In the genomic region with DNA sequence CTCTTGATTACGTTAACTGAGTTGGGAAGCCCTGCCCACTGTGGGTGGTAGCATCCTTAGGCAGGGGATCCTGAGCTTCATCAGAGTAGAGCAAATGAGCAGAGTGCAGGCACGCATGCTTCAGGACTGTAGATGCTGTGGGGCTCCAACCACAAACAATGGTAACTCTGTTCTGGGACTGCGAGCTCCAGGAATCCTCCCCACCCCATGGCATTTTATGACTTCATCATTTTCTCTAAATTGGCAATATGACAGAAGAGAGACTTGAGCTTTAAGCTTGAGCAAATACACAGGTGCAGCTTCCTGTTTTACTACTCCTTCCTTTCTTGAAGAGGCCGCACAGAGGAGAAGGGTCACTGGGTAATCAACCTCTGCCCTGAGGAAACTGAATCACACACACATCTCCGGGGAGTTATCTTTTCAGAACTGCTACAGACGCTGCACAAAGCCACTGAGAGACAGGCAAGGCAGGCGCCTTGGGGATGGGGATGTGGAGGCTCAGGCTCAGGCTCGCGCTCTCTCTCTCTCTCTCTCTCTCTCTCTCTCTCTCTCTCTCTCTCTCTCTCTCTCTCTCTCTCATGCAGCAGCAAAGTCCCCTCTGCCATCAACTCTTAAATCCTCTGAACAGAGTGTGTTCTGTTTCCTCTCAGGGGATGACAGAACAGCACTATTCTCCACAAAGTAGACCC, we compare ENCODE assay signal across 10 mouse cellular contexts. TPM values are rescaled to one million over a fixed set of nuclear protein-coding genes. Genes with fewer than 3 reads are reported as not detected.
DNase-seq lines count a peak whose midpoint lies in the region; ATAC-seq and TF ChIP-seq lines count a peak whose summit lies in the region.
"Had no signal": no experiment of that assay in that cellular context is flagged by ENCODE, and none has a peak within 500 bp of the region (broad histone marks: within the 10 kb centered on the region; RNA-seq: fewer than 3 reads in every experiment).

No protein-coding gene starts in this region.

- TF ChIP-seq EP300 in stomach, postnatal 0 days (optimal IDR thresholded peaks at IDR 0.05): no peak

- H3K27me3 ChIP-seq in hindbrain, postnatal 0 days (ENCODE audit: insufficient read depth, low read length): no peaks in the 10 kb centered on the region
- no peaks in the 10 kb centered on the region for H3K27me3 ChIP-seq in stomach, postnatal 0 days (ENCODE audit: control insufficient read depth, insufficient read depth, low read length)
- H3K27me3 ChIP-seq: hindbrain, embryonic 15.5 days; liver, embryonic 15.5 days had no signal

- no peaks in the 10 kb centered on the region for H3K9me3 ChIP-seq in hindbrain, postnatal 0 days (ENCODE audit: low read length)
- H3K9me3 ChIP-seq in stomach, postnatal 0 days (ENCODE audit: control insufficient read depth, low read length): no peaks in the 10 kb centered on the region
- H3K9me3 ChIP-seq: hindbrain, embryonic 15.5 days; liver, embryonic 15.5 days had no signal

- intact Hi-C loops in gastrocnemius, postnatal 36 days (cut with DNase I): no loop called here

- H3K4me3 ChIP-seq in hindbrain, postnatal 0 days (ENCODE audit: low read length): no peak overlapping the region
- H3K4me3 ChIP-seq in stomach, postnatal 0 days (ENCODE audit: low read depth, low read length): no peak overlapping the region
- H3K4me3 ChIP-seq: hindbrain, embryonic 15.5 days; liver, embryonic 15.5 days had no signal

- H3K4me1 ChIP-seq in hindbrain, postnatal 0 days (ENCODE audit: insufficient read depth, low read length): peaks cover 7% of the 10 kb centered on the region; the same call in 1 of the 2 replicates
- H3K4me1 ChIP-seq in stomach, postnatal 0 days (replicated peaks; ENCODE audit: control insufficient read depth, insufficient read depth): peaks cover 3% of the 10 kb centered on the region

- H3K27ac ChIP-seq in hindbrain, postnatal 0 days: no peak overlapping the region
- H3K27ac ChIP-seq in stomach, postnatal 0 days (replicated peaks): no peak overlapping the region
- H3K27ac ChIP-seq: hindbrain, embryonic 15.5 days; liver, embryonic 15.5 days had no signal

- H3K36me3 ChIP-seq in hindbrain, postnatal 0 days (ENCODE audit: insufficient read depth, low read length): no peaks in the 10 kb centered on the region
- no peaks in the 10 kb centered on the region for H3K36me3 ChIP-seq in stomach, postnatal 0 days (ENCODE audit: control insufficient read depth, insufficient read depth, low read length)
- H3K36me3 ChIP-seq: hindbrain, embryonic 15.5 days; liver, embryonic 15.5 days had no signal

- WGBS in hindbrain, postnatal 0 days: 45% methylated on average over 9 of the region's 9 CpGs
- WGBS in stomach, postnatal 0 days: 35% methylated on average over 9 of the region's 9 CpGs

- no peak overlapping the region for H3K9ac ChIP-seq in hindbrain, postnatal 0 days (replicated peaks; ENCODE audit: low read length)
- H3K9ac ChIP-seq in stomach, postnatal 0 days (ENCODE audit: low read length): no peak overlapping the region
- H3K9ac ChIP-seq: hindbrain, embryonic 15.5 days; liver, embryonic 15.5 days had no signal

- ATAC-seq in hindbrain, postnatal 0 days: peak; percentile 51; the same call in 1 of the 2 replicates
- peak; percentile 63 for ATAC-seq in stomach, postnatal 0 days (ENCODE audit: low FRiP score, low TSS enrichment)

- TF ChIP-seq CTCF in hindbrain, postnatal 0 days (IDR thresholded peaks at IDR 0.05; ENCODE audit: low read depth): no peak
- no peak for TF ChIP-seq CTCF in stomach, postnatal 0 days (IDR thresholded peaks at IDR 0.05; ENCODE audit: low read depth)

- H3K4me2 ChIP-seq in hindbrain, postnatal 0 days (ENCODE audit: low read depth, low read length): no peak overlapping the region
- no peak overlapping the region for H3K4me2 ChIP-seq in stomach, postnatal 0 days (replicated peaks; ENCODE audit: low read depth)
- H3K4me2 ChIP-seq: hindbrain, embryonic 15.5 days; liver, embryonic 15.5 days had no signal

- peak; percentile 22 for DNase-seq in lung, postnatal 36 days
- DNase-seq in lung, postnatal 14 days: no peak
- DNase-seq in T-cell, adult 2 months (ENCODE audit: low spot score): peak; percentile 71
- no peak for DNase-seq in hindbrain, postnatal 0 days (ENCODE audit: low spot score)
- DNase-seq in stomach, postnatal 0 days (ENCODE audit: low spot score): peak; percentile 21
- DNase-seq in right cerebral cortex, postnatal 10 days (ENCODE audit: low spot score in 2 of 2): no peak
- DNase-seq in gastrocnemius, postnatal 36 days: no peak
- DNase-seq: adrenal gland, adult 8-10 months had no signal

RNA-seq across cellular contexts. Expression of a gene that starts 55.5 kb away (rescaled TPM):
- total RNA-seq in hindbrain, postnatal 0 days (2014; rRNA removed): 75.8 and 91.4 TPM in 2 replicates
- polyA plus RNA-seq in hindbrain, postnatal 0 days (2015; fragmentation: Nextera tagmentation; extraction: Ambion mirVana): 59.4 and 60.6 TPM in 2 replicates
- polyA plus RNA-seq in stomach, postnatal 0 days (2015; fragmentation: Nextera tagmentation; extraction: Ambion mirVana): 44.8 and 49.4 TPM in 2 replicates
- total RNA-seq in gastrocnemius, postnatal 36 days (2021): 10 to 100 TPM; 11.8 to 17.8 TPM

Comparison
In these comparisons a context has a peak if more than half of its experiments do, and no peak if none do; other contexts are left out.
1. DNase-seq: peak in lung, postnatal 36 days (single experiment), T-cell, adult 2 months (single experiment) and stomach, postnatal 0 days (single experiment); none in lung, postnatal 14 days (single experiment), hindbrain, postnatal 0 days (single experiment), right cerebral cortex, postnatal 10 days (0 of 2) and gastrocnemius, postnatal 36 days (0 of 2).